Mouse (Mus musculus): ENCODE results near the gene Pgam2.

DNA sequence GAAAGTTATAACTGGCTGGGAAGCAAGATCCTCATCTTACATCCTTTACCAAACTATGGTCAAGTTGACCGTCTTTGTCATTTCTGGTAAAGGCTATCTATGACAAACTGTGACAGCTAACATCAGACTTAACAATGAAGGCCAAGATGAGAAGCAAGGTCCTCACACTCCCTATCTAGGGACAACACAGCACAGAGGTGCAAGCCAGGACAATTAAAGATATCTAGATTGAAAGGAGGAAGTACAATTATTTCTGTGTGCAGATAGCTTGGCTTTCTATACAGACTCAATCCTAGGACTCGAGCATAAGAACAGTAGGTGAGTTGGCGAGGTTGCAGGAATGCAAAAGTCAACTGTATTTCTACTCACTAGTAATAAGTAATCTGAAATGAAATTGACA is 2.2 kb upstream of the Pgam2 start:
- TF ChIP-seq POLR2A (IDR thresholded peaks at IDR 0.05; ENCODE audit: control insufficient read depth, extremely low read depth, insufficient read depth, low read length, poor library complexity) (no peak), CTCF (IDR thresholded peaks at IDR 0.05; ENCODE audit: borderline replicate concordance, control insufficient read depth, extremely low read depth, insufficient read depth, low read length, poor library complexity) (no peak)
